Mouse (Mus musculus) ES-E14 (cell line): ENCODE results near the gene Iffo1.

Experiments used
- CHD2 ChIP-seq: IDR thresholded peaks from 2 replicates; pipeline ENCODE4 v1.6.1; 2014; ENCODE audit warnings: mild to moderate bottlenecking, low read depth, low read length, inconsistent platforms
- HCFC1 ChIP-seq: IDR thresholded peaks from 2 replicates; pipeline ENCODE4 v1.6.1; 2012; ENCODE audit warnings: low read length, inconsistent platforms, borderline replicate concordance; ENCODE audit not compliant: insufficient read depth
- MAFK ChIP-seq: IDR thresholded peaks from 2 replicates; pipeline ENCODE4 v1.6.1; 2014; ENCODE audit warnings: mild to moderate bottlenecking, low read depth, low read length, inconsistent platforms; ENCODE audit not compliant: insufficient read depth
- ZC3H11A ChIP-seq: IDR thresholded peaks from 2 replicates; pipeline ENCODE4 v1.6.1; 2012; ENCODE audit warnings: low read depth, mild to moderate bottlenecking, inconsistent platforms, low read length, borderline replicate concordance
- ZNF384 ChIP-seq: IDR thresholded peaks from 2 replicates; pipeline ENCODE4 v1.6.1; 2012; ENCODE audit warnings: low read depth, low read length, inconsistent platforms

DNA sequence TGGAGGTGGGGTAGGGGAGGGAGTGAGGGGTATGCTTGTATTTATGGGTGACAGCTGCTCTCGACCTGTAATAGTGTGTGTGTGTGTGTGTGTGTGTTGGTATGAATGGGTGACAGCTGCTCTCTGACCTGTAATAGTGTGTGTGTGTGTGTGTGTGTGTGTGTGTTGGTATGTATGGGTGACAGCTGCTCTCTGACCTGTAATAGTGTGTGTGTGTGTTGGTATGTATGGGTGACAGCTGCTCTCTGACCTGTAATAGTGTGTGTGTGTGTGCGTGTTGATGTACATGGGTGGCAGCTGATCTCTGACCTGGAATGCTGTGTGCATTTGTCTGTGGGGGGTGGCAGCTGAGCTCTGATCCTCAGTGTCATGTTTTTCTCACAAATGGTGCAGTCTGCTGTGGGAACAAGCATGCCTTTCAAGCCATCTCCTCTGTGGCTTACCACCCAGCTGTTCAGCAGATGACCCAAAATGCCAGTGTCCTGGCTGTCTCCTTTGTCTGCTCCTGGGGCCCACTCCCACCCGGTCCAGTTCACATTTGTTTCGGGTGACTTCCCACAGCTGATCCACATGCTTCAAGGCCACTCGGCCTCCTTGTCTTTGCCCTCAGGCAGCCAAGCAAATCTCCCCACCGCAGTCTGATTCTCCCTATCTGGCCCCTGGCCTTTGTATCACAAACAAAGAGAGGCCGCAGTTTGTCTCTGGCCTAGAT, 12.0 kb downstream of the Iffo1 start:
- TF ChIP-seq ZC3H11A: no peak
- TF ChIP-seq MAFK: no peak
- no peak for TF ChIP-seq HCFC1
- TF ChIP-seq ZNF384: no peak
- TF ChIP-seq CHD2: no peak
